Mouse (Mus musculus) E14TG2a.4 (cell line): ENCODE data around the gene Slc17a8.

ENCODE experiments used
- CTCF ChIP-seq: conservative IDR thresholded peaks from 2 replicates; pipeline ENCODE4 v1.5.1; 2014; ENCODE audit warnings: low read length
- POU5F1 ChIP-seq: IDR thresholded peaks from 2 replicates; pipeline ENCODE4 v1.6.1; 2014; ENCODE audit warnings: low read length, borderline replicate concordance

DNA sequence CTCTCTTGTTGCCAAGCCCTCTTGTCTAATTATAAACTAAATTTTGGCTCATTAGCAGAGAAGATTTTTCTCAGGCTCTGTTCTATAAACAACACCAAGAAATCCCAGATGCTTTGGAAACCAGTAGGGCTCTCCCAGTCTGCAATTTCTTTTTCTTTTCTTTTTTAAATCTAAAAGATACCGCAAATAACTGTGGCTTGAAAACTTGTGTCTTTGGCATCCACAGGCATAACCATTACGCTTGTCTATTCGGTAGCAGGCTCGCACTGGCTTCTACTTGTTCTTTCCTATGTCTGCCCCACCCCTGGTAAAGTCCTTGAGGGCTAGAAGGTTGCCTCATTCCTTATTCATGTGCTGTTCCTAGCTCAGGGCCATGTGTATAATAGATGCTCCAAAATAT, 69.4 kb downstream of the Slc17a8 start:
- TF ChIP-seq CTCF (no peak), POU5F1 (no peak)
